Mouse (Mus musculus) midbrain, postnatal 0 days (tissue): ENCODE measurements around the gene Kif1a. TPM values are rescaled to one million over a fixed set of nuclear protein-coding genes. Genes with fewer than 3 reads are reported as not detected.

Source experiments
- ATAC-seq: fragments of 200-750 bp; cut with Nextera tagmentation; 2 replicates; pipeline ENCODE4 v1.8.0; 2017; ENCODE audit warnings: moderate number of reproducible peaks, mild to moderate bottlenecking, moderate TSS enrichment, moderate library complexity; ENCODE audit not compliant: low FRiP score
- DNase-seq: peaks from one replicate; pipeline ENCODE4 v3.0.0-alpha.2; 2015; ENCODE audit warnings: low spot score
- H3K27ac ChIP-seq: fragments of 300-500 bp; sonication (generic); 2 replicates; pipeline ENCODE4 v1.5.1; 2014; ENCODE audit warnings: low read depth, mild to moderate bottlenecking, low read length, mixed read lengths
- H3K27me3 ChIP-seq: fragments of 300-500 bp; sonication (generic); 2 replicates; pipeline ENCODE4 v1.6.1; 2014; ENCODE audit warnings: low read length, control low read depth, mixed read lengths; ENCODE audit not compliant: insufficient read depth
- H3K36me3 ChIP-seq: fragments of 300-500 bp; sonication (generic); 2 replicates; pipeline ENCODE4 v1.6.1; 2014; ENCODE audit warnings: low read length, control low read depth, mixed read lengths; ENCODE audit not compliant: insufficient read depth
- H3K4me1 ChIP-seq: fragments of 300-500 bp; sonication (generic); 2 replicates; pipeline ENCODE4 v1.6.1; 2014; ENCODE audit warnings: mild to moderate bottlenecking, control low read depth, antibody characterized with exemption, low read length, mixed read lengths; ENCODE audit not compliant: insufficient read depth
- H3K4me2 ChIP-seq: fragments of 300-500 bp; sonication (generic); 2 replicates; pipeline ENCODE4 v1.6.1; 2014; ENCODE audit warnings: low read depth, mild to moderate bottlenecking, low read length, mixed read lengths; ENCODE audit not compliant: poor library complexity, severe bottlenecking
- H3K4me3 ChIP-seq: fragments of 300-500 bp; sonication (generic); 2 replicates; pipeline ENCODE4 v1.5.1; 2014; ENCODE audit warnings: low read depth, mild to moderate bottlenecking, low read length, moderate library complexity
- H3K9ac ChIP-seq: fragments of 300-500 bp; sonication (generic); replicated peaks from 2 replicates; pipeline ENCODE4 v1.6.1; 2014; ENCODE audit warnings: mild to moderate bottlenecking, low read length, moderate library complexity, mixed read lengths; ENCODE audit not compliant: poor library complexity, severe bottlenecking
- H3K9me3 ChIP-seq: fragments of 300-500 bp; sonication (generic); 2 replicates; pipeline ENCODE4 v1.6.1; 2016; ENCODE audit warnings: low read length, control low read depth
- CTCF ChIP-seq: IDR thresholded peaks from 2 replicates; pipeline ENCODE4 v1.5.1; 2016; ENCODE audit warnings: antibody characterized with exemption, mild to moderate bottlenecking
- WGBS: fragments of 180-500 bp; shearing (Covaris S2); extraction: QIAGEN DNeasy Blood & Tissue Kit; methylation state at CpG from one replicate; pipeline ENCODE4 v1.1.7; 2014; 5-methylcytosine and 5-hydroxymethylcytosine counted together
- polyA plus RNA-seq: library from polyadenylated mRNA; unstranded; fragments of >200 nt; fragmentation: Nextera tagmentation; extraction: Ambion mirVana; gene quantifications from 2 replicates; pipeline ENCODE4 v1.2.1, GENCODE M21; 2015
- total RNA-seq: library from RNA; depleted of rRNA; stranded (reverse); fragments of >200 nt; gene quantifications from 2 replicates; pipeline ENCODE4 v1.2.3, GENCODE M21; 2014

Kif1a gene
- total and polyA plus RNA-seq, 2 experiments from 2014 or later: 677 to 716 TPM

- peak overlapping the region; percentile 96 for H3K27ac ChIP-seq
- whole genome bisulfite sequencing: under 1% methylated on average over 48 of the region's 49 CpGs
- ATAC-seq: peak; percentile 63
- H3K36me3 ChIP-seq: peaks cover 5% of the 10 kb centered on the region; the same call in 1 of the 2 replicates
- peak overlapping the region; percentile 97 for H3K9ac ChIP-seq
- H3K9me3 ChIP-seq: no peaks in the 10 kb centered on the region
- peak overlapping the region; percentile 91 for H3K4me2 ChIP-seq
- no peaks in the 10 kb centered on the region for H3K27me3 ChIP-seq
- H3K4me1 ChIP-seq: peaks cover 15% of the 10 kb centered on the region
- H3K4me3 ChIP-seq: peak overlapping the region; percentile 83
- no peak for TF ChIP-seq CTCF
- DNase-seq: peak; percentile 86
Observed at GRCm38 (mm10) chr1:93100576-93101491, 917 bp downstream of the Kif1a start.

- DNase-seq: no peak
- Histone ChIP-seq H3K9me3 (no peaks in the 10 kb centered on the region), H3K27me3 (no peaks in the 10 kb centered on the region), H3K36me3 (peaks cover 5% of the 10 kb centered on the region; the same call in 1 of the 2 replicates), H3K9ac (peak overlapping the region; percentile 97), H3K4me1 (peaks cover 15% of the 10 kb centered on the region), H3K4me3 (peak overlapping the region; percentile 83), H3K4me2 (peak overlapping the region; percentile 91), H3K27ac (peak overlapping the region; percentile 96)
- under 1% methylated on average over 18 of the region's 18 CpGs for WGBS
- peak; percentile 0; the same call in 1 of the 2 replicates for ATAC-seq
- no peak for TF ChIP-seq CTCF
Observed at GRCm38 (mm10) chr1:93100243-93100575, 1.5 kb downstream of the Kif1a start.

GRCm38 (mm10) chr1:93098956-93099355 lies 2.8 kb downstream of the Kif1a start:
- H3K9me3 ChIP-seq: no peaks in the 10 kb centered on the region
- ATAC-seq (no peak), DNase-seq (no peak)
- 0 out of 2 replicates have a peak overlapping the region, but pooled peaks have one; percentile 97 for H3K9ac ChIP-seq
- peaks cover 15% of the 10 kb centered on the region for H3K4me1 ChIP-seq
- no peak overlapping the region for H3K27ac ChIP-seq
- TF ChIP-seq CTCF: no peak
- H3K4me3 ChIP-seq: peak overlapping the region; percentile 83
- peaks cover 5% of the 10 kb centered on the region; the same call in 1 of the 2 replicates for H3K36me3 ChIP-seq
- H3K4me2 ChIP-seq: peak overlapping the region; percentile 91
- H3K27me3 ChIP-seq: no peaks in the 10 kb centered on the region
- WGBS: 77% methylated on average over 5 of the region's 5 CpGs

- WGBS: 83% methylated on average over 3 of the region's 3 CpGs
- H3K27ac ChIP-seq: no peak overlapping the region
- no peak overlapping the region for H3K4me2 ChIP-seq
- ATAC-seq (no peak), DNase-seq (no peak)
- no peak for TF ChIP-seq CTCF
- H3K9me3 ChIP-seq: no peaks in the 10 kb centered on the region
- 0 out of 2 replicates have a peak, but pooled peaks cover 3% of the 10 kb centered on the region for H3K4me1 ChIP-seq
- H3K4me3 ChIP-seq: no peak overlapping the region
- H3K9ac ChIP-seq: no peak overlapping the region
- no peaks in the 10 kb centered on the region for H3K27me3 ChIP-seq
- H3K36me3 ChIP-seq: peaks cover 7% of the 10 kb centered on the region; the same call in 1 of the 2 replicates
Observed at GRCm38 (mm10) chr1:93092582-93092981, 9.2 kb downstream of the Kif1a start.

- 0 out of 2 replicates have a peak, but pooled peaks cover 3% of the 10 kb centered on the region for H3K4me1 ChIP-seq
- H3K9ac ChIP-seq: no peak overlapping the region
- TF ChIP-seq CTCF: no peak
Observed at GRCm38 (mm10) chr1:93085136-93085535, 16.6 kb downstream of the Kif1a start.

More at GRCm38 (mm10) chr1:93085136-93085535, 16.6 kb downstream of the Kif1a start:
- no peaks in the 10 kb centered on the region for H3K27me3 ChIP-seq
- no peaks in the 10 kb centered on the region for H3K9me3 ChIP-seq
- H3K27ac ChIP-seq: peak overlapping the region; percentile 57
- DNase-seq (peak; percentile 84), ATAC-seq (peak; percentile 50; the same call in 1 of the 2 replicates)
- 27% methylated on average over 6 of the region's 6 CpGs for WGBS
- no peak overlapping the region for H3K4me2 ChIP-seq
- H3K36me3 ChIP-seq: peaks cover 26% of the 10 kb centered on the region
- no peak overlapping the region for H3K4me3 ChIP-seq
